Mouse (Mus musculus) activated CD4-positive, CD25-positive, alpha-beta regulatory T cell, adult 4 months (primary cell): ENCODE results near the gene Brd7. TPM values are rescaled to one million over a fixed set of nuclear protein-coding genes. Genes with fewer than 3 reads are reported as not detected.

ENCODE experiments used
- ATAC-seq: one replicate; pipeline ENCODE4 v1.8.0; 2017
- polyA plus RNA-seq, 2 experiments: library from polyadenylated mRNA; unstranded; fragments of 100-300 nt; shearing (Covaris generic); gene quantifications; one replicate each; pipeline ENCODE4 v1.2.1; 2017

The Brd7 gene
- 10 to 100 TPM; 43.8 to 57.1 TPM for polyA plus RNA-seq

DNA sequence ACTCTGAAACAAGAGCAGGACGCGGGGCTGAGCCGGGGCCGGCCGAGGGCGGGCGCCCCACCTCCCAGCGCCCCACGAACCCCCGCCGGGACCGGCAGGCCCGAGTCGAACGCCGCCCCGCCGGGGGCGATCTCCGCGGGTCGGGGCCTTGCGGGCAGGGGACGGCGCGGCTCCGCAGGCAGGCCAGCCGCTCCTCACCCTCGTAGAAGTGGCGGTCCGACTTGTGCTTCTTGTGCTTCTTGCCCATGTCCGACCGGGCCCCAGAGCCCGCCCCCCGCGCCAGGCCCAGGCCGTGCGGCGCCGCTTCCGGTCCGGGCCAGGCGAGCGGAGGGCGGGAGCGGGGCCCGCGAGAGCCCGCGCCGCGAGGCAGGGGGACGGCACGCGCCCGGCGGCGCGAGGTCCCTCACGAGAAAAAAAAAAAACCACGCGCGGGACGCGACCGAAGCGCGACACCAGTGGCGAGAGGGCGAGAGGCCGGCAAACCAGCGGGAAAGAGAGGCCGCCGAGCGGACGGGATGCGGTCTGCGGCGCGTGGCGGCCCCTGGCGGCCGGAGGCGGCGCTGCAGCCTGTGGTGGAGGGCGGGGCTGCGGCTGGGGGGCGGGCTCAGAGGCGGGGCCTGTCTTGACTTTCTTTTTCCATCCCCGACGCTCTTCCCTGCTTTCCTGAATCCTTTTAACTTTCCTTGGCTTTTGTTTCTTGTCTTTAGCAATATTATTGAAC lies at the start of gene Brd7:
Gene Brd7, minus strand, starts transcription at position 487 of the 721 bp plus-strand sequence.
- ATAC-seq = peak; percentile 74

- ATAC-seq = no peak
Observed at GRCm38 (mm10) chr8:88411461-88411860, 49.5 kb upstream of the Brd7 start.

DNA sequence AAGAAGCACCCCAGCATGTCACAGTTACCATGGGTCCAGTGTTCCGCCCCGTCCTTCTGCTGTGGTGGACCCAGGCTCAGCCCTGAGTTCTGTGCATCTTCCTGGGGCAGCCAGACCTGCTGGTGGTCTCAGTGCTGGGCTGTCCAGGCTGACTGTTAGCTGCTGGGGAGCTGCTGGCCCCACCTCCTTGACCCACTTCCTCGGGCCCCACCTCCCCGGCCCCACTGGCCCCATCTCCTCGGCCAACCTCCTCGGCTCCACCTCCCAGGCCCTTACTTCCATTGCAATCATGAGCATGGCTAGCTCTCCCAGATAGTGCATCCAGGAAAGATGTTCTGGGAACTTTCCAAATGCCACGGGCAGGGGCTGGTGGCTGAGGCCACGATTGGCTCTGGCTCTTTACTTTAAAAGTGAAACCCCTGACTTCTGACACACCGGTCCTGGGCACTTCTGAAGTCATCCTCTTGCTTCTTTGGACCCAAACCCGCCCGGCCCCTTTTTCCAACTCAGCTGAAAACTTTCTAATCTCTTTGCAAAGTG lies 47.5 kb upstream of the Brd7 start:
- ATAC-seq = no peak

GRCm38 (mm10) chr8:88407716-88408115 lies 45.7 kb upstream of the Brd7 start:
- ATAC-seq = no peak

DNA sequence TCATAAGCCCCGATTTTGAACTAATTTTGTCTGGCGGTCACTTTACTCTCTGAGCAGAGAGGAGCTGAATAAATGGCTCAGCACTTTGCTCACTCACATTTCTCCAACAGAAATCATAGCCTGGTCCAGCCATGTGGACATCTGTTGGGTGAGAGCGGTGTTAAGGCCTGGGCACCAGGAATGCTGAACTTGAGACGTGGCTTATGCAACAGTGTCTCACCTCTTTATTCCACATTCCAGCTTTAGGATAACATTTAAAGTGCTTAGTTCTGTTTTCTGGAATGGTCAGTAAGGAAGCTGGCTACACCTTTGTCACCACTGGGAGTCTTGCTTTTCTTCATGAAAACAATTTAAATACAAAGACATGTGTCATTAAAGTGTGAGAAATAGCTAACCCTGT lies 36.1 kb upstream of the Brd7 start:
- ATAC-seq = no peak

GRCm38 (mm10) chr8:88393298-88393697 lies 31.3 kb upstream of the Brd7 start:
- ATAC-seq = no peak

- ATAC-seq = no peak
Observed at GRCm38 (mm10) chr8:88390749-88391148, 28.8 kb upstream of the Brd7 start.

DNA sequence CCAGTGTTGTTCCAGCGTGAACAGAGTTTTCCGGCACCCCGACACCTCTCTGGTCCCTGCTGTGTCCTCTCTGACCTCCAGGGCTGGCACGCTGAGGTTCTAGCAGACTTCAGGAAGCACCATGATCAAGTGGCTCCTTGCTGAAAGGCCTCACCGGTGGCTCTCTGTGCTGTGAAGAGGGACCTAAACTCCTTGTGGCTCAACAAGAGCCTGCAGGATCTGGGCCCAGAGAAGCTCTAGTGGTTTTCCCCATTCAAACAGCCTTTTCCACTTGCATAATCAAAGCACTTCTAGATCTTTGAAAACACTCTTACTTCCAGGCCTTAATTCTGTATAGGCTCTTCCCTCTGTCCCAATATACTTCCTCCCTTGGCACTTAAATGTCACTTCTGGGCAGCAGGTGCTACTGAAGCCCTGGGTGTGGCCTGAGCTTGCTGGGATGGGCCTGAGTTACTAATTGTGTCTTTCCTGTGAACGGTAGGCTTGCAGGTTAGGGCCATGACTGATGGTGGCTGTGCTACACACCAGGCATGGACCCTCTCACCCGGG lies 26.8 kb upstream of the Brd7 start:
- no peak for ATAC-seq

- ATAC-seq = no peak
Observed at GRCm38 (mm10) chr8:88387874-88388273, 25.9 kb upstream of the Brd7 start.

- no peak for ATAC-seq
Observed at GRCm38 (mm10) chr8:88383164-88383556, 21.2 kb upstream of the Brd7 start.

DNA sequence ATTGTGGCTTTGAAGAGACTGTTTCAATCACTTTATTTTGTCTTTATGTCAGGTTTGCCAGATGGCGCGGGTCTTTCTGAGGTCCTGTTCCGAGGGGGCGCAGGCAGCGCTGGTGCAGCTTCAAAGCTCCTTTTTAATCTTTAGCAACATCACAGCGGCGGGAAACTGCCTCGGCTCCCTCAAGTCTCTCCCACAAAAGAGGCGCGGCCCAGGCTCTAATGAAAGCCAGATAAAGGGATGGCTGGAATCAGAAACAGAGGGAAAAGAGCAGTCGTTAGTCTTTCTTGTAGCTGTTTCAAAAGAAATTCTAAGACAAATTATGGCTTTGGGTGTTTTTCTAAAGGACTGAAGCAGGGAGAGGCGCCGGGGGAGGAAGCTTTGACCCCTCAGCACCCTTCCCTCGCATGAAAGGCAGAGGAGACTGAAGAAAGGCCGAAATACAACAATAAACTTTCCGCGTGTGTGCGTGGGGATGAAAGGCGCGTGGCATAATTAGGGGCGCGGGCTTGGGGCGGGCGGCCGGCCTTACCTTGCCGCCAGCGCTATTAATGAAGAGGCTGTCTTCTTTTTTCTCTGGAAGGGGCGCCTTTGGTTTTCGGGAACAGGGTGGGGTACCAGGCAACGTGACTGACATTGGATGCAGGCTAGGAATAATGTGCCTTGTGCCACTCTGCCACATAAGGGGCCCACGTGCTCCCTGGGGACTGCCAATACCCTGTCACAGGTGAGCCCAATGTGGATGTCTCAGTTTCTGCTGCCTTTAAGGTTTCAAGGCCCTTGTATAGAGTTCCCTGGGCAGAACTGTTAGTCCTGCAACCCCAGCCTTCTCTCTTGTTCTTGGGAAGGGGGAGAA lies 20.5 kb upstream of the Brd7 start:
- no peak for ATAC-seq

DNA sequence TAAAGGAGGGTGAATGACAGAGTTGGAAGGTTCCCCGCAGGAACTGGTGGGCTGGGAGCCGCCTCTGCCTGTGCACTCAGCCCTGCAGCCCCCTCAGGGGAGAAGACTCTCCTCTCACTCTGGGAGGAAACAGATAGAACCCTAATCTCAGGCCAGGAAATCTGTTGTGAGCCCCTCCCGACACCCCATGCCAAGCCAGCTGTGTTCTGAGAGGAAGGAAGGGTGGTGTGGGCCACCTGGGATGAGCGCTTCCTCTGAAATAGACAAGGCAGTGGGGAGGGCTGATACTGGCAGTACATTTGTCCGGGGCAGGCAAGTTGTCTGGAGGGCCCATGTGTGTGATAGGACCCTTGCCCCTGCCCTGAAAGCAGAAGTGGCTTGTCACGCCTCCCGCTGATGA lies 18.5 kb upstream of the Brd7 start:
- no peak for ATAC-seq

DNA sequence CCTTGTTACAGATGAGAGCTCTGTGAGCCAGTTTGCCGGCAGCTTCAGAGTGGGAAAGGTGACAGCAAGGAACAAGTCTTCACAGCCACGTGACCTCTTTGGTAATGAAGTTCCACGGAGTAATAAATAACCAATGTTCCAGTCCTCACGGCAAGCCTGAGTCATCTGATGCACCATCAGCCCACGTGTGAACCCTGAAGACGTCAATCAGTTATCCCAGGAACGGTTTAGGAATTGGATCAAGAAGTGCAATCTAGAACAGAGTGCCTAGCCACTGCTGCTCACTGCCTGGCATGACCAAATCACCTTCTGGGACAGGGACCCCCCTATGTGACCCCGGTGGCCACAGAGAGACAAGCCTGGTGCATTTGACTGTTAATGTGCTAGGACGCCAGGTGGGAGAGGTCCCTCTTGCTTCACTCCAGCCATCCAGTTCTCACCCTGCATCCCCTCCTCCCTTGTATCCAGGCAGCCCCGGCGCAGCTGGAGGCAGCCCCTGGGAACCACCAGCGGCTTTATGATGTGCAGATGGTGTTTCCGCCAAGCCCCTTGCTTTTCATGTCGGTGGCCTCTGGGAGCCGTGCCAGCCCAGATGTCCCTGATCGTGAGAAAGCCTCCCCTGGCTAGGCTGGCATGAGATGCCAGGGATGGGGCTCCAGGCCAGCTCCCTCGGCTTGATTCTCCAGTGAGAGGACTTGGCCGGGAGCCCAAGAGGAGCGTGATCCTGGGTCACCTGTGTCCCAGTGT lies 15.0 kb upstream of the Brd7 start:
- no peak for ATAC-seq

GRCm38 (mm10) chr8:88371522-88371921 lies 9.5 kb upstream of the Brd7 start:
- ATAC-seq = no peak

DNA sequence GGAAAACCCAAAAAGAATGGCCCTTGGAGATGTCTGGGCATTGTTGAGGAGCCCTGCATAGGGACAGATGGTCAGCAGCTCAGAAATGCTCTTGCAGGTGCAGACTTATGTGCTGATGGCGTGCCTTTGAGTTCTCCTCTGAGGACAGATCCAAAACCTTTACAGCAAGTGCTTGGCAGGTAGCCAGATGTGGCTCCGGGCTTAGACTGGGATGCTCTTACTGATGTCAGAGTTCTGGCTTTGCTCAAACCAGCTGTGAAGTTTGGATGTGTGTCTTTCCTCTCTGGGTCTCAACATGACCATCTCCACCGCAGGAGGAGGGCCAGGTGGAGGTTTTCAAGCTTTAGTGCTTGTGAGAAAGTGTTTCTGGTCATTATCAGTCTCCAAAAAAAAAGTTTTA lies 7.8 kb upstream of the Brd7 start:
- no peak for ATAC-seq

DNA sequence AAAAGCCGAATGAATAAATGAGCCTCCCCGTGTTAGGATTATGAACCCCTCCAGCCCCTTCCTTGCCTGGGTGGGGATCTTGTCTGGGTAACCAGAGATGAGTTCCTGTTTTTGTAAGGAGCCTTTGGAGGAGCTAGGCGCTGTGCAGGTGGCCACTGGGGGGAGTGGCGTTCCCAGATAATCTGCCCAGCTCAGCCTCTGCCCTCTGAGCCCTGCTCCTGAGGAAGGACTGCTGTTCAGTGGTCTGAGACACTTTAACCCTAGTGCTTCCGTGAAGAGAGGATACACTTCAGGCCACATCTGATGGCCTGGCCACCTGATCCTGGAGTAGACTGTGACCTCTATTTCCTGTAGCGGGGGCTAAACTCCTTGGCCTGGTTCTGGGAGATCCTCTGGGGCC lies 7.2 kb upstream of the Brd7 start:
- ATAC-seq = no peak

DNA sequence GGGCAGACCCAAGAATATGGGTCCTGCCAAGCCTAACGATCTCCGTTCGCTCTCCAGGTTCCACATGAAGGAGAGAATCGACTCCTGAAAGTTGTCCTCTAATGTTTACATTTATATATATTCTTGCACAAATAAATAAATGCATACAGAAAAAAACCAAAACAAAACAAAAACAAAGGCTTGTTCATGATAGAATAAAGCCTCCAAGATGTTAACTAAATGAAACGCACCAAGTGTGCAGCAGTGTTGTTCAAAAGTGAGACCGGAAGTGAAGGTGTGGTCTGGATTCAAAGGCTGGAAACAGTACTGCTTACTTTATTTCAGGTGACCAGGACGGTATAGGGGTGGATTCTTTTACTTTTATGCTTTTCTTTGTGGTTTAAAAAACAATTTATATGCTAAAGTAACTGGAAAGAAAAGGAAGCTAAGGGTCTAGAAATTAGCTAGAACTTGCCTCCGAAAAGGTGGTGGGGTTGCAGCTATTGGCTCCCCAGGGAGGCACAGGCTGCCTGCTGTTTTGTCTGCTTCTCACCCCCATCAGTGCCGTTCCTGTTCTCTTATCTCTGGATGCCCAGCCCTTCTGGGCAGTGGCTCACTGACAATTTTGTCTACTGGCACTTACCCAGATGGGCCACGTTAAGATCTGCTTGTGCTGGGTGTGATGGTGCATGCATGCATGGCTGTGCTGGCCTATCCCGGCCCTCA lies 604 bp upstream of the Brd7 start:
- ATAC-seq = peak; percentile 49

DNA sequence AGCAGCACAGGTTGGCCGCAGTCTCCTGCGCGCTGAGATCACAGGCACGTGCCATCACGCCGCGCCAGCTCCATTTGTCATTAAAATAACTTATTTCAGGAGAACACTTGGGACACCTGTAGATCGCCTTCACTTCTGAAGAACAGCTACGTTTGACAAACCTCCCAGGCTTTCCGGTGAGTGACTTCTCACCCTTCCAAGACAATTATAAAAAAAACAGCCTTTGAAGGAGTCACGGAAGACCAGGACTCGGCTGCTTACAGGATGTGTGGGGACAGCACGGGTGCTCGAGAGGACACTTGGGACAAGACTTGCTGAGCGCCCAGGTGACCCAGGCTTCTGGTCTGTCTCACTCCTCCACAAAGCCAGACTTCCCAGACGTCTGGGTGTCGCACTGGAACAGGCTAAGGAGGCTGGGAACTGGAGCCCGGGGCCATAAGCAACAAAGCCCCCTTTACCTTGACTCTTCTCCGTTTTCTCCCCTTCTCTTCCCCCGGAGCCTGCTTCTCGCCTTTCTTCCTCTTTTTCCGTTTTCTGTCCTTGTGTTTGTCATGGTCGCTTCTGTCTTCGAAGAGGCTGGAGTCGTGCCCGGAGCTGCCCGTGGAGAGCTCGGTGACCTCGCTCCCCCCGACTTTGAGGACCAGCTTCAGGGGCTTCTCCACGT lies 818 bp downstream of the Brd7 start:
- no peak for ATAC-seq

DNA sequence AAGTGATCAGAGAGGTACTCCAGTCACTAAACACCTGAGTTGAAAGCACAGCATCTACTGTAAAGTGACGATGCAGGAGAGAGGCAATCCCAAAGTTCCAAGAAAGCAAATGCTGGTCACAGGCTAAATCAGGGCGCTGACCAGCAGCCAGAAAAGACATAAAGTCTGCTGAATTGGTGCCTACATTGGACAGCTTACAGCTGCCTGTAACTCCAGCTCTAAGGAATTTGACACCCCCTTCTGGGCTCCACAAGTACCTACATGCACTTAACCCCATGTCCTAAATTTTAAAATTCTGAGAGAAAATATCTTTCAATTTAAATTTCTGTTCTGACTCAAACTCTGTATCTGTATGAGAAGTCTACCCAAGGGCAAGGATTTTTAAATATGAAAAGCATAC lies 2.0 kb downstream of the Brd7 start:
- no peak for ATAC-seq

DNA sequence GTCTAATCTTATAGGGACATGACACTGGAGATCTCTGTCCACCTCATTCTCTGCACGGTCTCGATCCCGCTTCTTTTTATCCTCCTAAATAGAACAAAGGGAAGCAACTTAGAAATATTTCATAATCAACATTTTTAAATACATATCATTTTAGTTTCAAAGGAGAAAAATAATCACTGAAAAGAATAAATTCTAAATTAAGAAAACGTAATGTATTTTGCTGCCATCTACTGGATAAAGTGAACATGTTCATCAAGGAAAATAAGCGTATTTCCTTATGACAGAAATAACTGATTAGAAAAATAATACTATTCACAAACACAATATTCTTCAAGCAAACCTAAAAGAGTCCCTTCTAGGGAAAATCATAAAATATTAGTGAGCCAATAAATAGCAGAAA lies 4.0 kb downstream of the Brd7 start:
- ATAC-seq = no peak

DNA sequence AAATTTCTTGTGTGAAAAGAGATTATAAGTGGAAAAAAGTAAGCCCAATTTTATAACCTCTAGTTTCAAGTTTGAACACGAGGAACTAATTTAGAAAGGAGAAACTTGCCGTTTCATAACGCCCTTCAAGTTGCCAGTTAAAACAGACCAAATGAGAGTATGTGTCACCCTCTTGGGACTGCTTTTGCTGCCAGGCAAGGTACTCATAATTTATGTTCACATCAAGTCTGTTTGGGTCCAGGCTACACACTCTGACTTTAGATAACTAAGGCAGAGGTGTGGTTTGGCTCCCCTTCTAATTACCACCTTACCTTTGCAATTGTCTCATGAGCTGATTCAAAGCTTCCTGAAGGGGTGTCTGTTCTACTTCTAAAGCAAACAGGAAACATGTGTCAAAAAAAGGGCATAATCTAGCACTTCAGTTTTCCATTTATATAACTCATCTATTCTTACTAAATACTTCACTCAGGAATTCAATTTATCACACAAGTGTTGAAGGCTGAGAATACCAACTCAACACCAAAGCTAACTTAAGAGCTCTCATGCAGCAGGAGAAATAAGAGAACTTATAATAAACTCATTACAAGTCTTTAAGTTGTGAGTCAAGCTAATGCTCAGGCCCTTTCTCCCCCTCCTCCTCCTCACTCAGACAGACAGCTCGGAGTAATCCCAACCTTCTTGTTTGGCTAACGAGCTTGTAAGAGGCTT lies 4.6 kb downstream of the Brd7 start:
- ATAC-seq = no peak
